Mouse (Mus musculus) Patski (cell line): ENCODE measurements around the gene Prkar1a. TPM values are rescaled to one million over a fixed set of nuclear protein-coding genes. Genes with fewer than 3 reads are reported as not detected.

Experiments
- ATAC-seq: fragments of 100-300 bp; one replicate; pipeline ENCODE4 v1.8.0; 2021
- CTCF ChIA-PET: fragments of 350-600 bp; sonication (Branson Sonifier 250); formaldehyde crosslinking; loops from one replicate; lab custom pipeline; 2022; ENCODE audit warnings: inconsistent platforms; lab: Charles Lee
- POLR2A ChIA-PET: fragments of 350-600 bp; sonication (Branson Sonifier 250); formaldehyde crosslinking; loops from one replicate; lab custom pipeline; 2022; ENCODE audit warnings: antibody characterized with exemption, inconsistent platforms; lab: Charles Lee
- DNase-seq: peaks from one replicate; pipeline ENCODE4 v3.0.0-alpha.2; 2011; ENCODE audit warnings: low read depth, low spot score
- H3K27me3 ChIP-seq: fragments of 371-371 bp; one replicate; pipeline ENCODE4 v1.5.1; 2021
- CTCF ChIP-seq: fragments of 100-300 bp; IDR thresholded peaks from one replicate; pipeline ENCODE4 v1.5.1; 2021
- in situ Hi-C: fragments of 300-500 bp; cut with MboI; formaldehyde crosslinking; loops from 3 replicates; pipeline ENCODE4 v1.11.1; 2018; ENCODE audit warnings: low pct_unique_long_range_greater_than_20kb, mixed read lengths
- polyA plus RNA-seq: library from polyadenylated mRNA; unstranded; gene quantifications from one replicate; pipeline ENCODE4 v1.2.3, GENCODE M21; 2021

Gene Prkar1a
- polyA plus RNA-seq, 1 experiment from 2014 or later = 258 TPM

GRCm38 (mm10) chr11:109714341-109715247 is 65.4 kb downstream of the Prkar1a start:
- no peak for ATAC-seq
- DNase-seq = no peak
- in situ Hi-C loops = no loop called here
- TF ChIP-seq CTCF = no peak
- ChIA-PET CTCF (interaction anchor here (1.8 kb wide), 1 partner anchor 9 kb away, joined by 7 read pairs; no protein-coding TSS in a partner anchor), POLR2A (no interaction called here)
- peaks cover 11% of the 10 kb centered on the region for H3K27me3 ChIP-seq

- TF ChIP-seq CTCF = no peak
- ChIA-PET POLR2A (no interaction called here), CTCF (interaction anchor here (1.8 kb wide), 1 partner anchor 10 kb away, joined by 7 read pairs; no protein-coding TSS in a partner anchor)
- in situ Hi-C loops = no loop called here
- H3K27me3 ChIP-seq = peaks cover 17% of the 10 kb centered on the region
- DNase-seq = no peak
- no peak for ATAC-seq
Observed at GRCm38 (mm10) chr11:109715311-109715781, 66.1 kb downstream of the Prkar1a start.

- ATAC-seq = no peak
- no peak for DNase-seq
- POLR2A ChIA-PET = no interaction called here
- H3K27me3 ChIP-seq = peaks cover 27% of the 10 kb centered on the region
- CTCF ChIA-PET = no interaction called here
- in situ Hi-C loops = no loop called here
- TF ChIP-seq CTCF = no peak
Observed at GRCm38 (mm10) chr11:109716981-109717380, 67.8 kb downstream of the Prkar1a start.

DNA sequence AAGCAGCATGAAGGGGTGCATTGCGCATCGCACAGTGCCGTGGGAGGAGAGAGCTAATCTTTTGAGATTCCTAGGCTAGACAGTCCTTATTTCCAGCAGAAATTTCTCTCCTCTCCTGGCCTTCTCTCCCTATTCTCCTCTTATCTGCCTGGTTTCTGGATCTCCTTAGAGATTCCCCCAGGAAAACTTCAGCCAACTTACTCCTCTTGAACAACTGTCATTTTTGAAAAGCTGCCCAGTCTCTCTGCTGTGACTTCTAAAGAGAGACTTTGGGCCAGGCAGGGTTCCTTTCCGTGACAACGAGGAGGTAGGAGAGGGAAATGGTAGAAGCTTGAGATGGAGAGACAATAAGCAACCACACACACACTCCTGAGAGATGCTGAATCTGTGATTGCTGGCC is 68.2 kb downstream of the Prkar1a start:
- no peak for DNase-seq
- in situ Hi-C loops = no loop called here
- ATAC-seq = no peak
- ChIA-PET CTCF (no interaction called here), POLR2A (no interaction called here)
- H3K27me3 ChIP-seq = peaks cover 30% of the 10 kb centered on the region
- TF ChIP-seq CTCF = no peak

- in situ Hi-C loops = no loop called here
- ChIA-PET CTCF (no interaction called here), POLR2A (no interaction called here)
- H3K27me3 ChIP-seq = peaks cover 30% of the 10 kb centered on the region
- ATAC-seq (no peak), DNase-seq (no peak)
- TF ChIP-seq CTCF = no peak
Observed at GRCm38 (mm10) chr11:109717966-109718895, 69.0 kb downstream of the Prkar1a start.

Other genes with a start within 250 kb of the Prkar1a start
- not detected for gene 9930022D16Rik, start 235.5 kb upstream of the Prkar1a start, polyA plus RNA-seq
- gene Amz2, start 223.5 kb upstream of the Prkar1a start, polyA plus RNA-seq = 48.6 TPM
- 1.1 TPM for gene Arsg, start 176.0 kb upstream of the Prkar1a start, polyA plus RNA-seq
- 1.2 TPM for gene Slc16a6, start 175.8 kb upstream of the Prkar1a start, polyA plus RNA-seq
- gene Wipi1, start 37.4 kb upstream of the Prkar1a start, polyA plus RNA-seq = 36.7 TPM
- gene Fam20a, start 72.9 kb downstream of the Prkar1a start, polyA plus RNA-seq = 0.14 TPM
- gene 1700012B07Rik, start 178.6 kb downstream of the Prkar1a start, polyA plus RNA-seq = not detected